In the genomic region with DNA sequence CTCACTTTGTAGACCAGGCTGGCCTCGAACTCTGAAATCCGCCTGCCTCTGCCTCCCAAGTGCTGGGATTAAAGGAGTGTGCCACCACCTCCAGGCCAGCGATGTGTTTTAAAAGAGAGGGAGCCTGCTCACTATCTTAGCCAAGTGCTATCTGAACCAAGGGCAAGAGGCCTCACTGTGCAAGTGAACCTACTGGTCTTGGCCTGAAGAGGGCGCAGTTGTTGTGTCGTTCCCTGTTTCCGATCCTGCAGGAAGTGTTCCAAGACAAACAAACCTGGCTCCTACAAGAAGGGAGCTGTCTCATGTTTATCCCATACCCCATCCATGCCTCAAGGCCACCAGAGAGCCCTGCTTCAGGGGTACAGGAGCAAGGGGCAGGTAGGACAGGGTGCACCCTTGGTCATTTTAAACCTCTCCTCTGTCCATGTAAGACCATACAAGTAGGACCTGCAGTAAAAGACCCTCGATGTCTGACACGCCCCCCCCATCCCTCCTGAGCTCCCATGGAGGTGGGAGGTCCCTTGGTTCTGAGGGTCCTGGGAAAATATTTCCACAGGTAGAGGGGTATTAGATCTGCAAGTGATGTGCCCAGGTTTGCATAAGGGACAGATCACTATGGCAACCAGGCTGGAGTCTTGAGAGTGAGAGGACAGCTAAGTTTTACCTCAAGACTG, we compare ENCODE assay signal across 12 mouse cellular contexts. TPM values are rescaled to one million over a fixed set of nuclear protein-coding genes. Genes with fewer than 3 reads are reported as not detected.
DNase-seq lines count a peak whose midpoint lies in the region; ATAC-seq and TF ChIP-seq lines count a peak whose summit lies in the region.
"Not testable (repeated sequence)": the region's sequence is repeated elsewhere in the genome, so short reads cannot be mapped to it uniquely, and the experiment has no call there.
"Had no signal": no experiment of that assay in that cellular context is flagged by ENCODE, and none has a peak within 500 bp of the region (broad histone marks: within the 10 kb centered on the region; RNA-seq: fewer than 3 reads in every experiment).

No protein-coding gene starts in this region.

- intact Hi-C loops in gastrocnemius, postnatal 14 days (cut with DNase I; ENCODE audit: low total_unique reads) = not testable (repeated sequence)

- H3K9ac ChIP-seq in limb, embryonic 14.5 days (ENCODE audit: low read depth, low read length, severe bottlenecking) = not testable (repeated sequence)

- H3K9me3 ChIP-seq in limb, embryonic 14.5 days (ENCODE audit: control insufficient read depth, low read length) = not testable (repeated sequence)

- peak; percentile 31 for DNase-seq in ZHBTc4 (ENCODE audit: low read depth, low spot score)
- peak; percentile 11 to 36 for DNase-seq in cerebellum, postnatal 14 days
- peak; percentile 26 for DNase-seq in gastrocnemius, postnatal 14 days
- peak; percentile 41 for DNase-seq in kidney, adult 11 months
- DNase-seq in limb, embryonic 14.5 days (ENCODE audit: low spot score) = peak; percentile 0
- peak; percentile 3 for DNase-seq in neural tube, embryonic 10.5 days (ENCODE audit: extremely low spot score, low spot score)
- peak; percentile 27 to 28 for DNase-seq in thymus, adult 18-20 months

- not testable (repeated sequence) for H3K36me3 ChIP-seq in limb, embryonic 14.5 days (ENCODE audit: control insufficient read depth, insufficient read depth, low read length)

- H3K27ac ChIP-seq in limb, embryonic 14.5 days (replicated peaks; ENCODE audit: low read depth, low read length) = not testable (repeated sequence)

- ATAC-seq in limb, embryonic 14.5 days (ENCODE audit: low FRiP score, low read depth) = not testable (repeated sequence)

- not testable (repeated sequence) for H3K4me1 ChIP-seq in limb, embryonic 14.5 days (ENCODE audit: control insufficient read depth, insufficient read depth, low read length)

- H3K4me3 ChIP-seq in limb, embryonic 14.5 days (replicated peaks; ENCODE audit: low read length) = not testable (repeated sequence)

- 82% methylated on average over 2 of the region's 8 CpGs for WGBS in limb, embryonic 14.5 days

- not testable (repeated sequence) for H3K4me2 ChIP-seq in limb, embryonic 14.5 days (replicated peaks; ENCODE audit: low read depth, low read length, severe bottlenecking)

- TF ChIP-seq POLR2A in limb, embryonic 14.5 days (IDR thresholded peaks at IDR 0.05; ENCODE audit: borderline replicate concordance, extremely low read depth, insufficient read depth, insufficient read length) = not testable (repeated sequence)

- not testable (repeated sequence) for H3K27me3 ChIP-seq in limb, embryonic 14.5 days (ENCODE audit: control insufficient read depth, insufficient read depth, low read length)

RNA-seq across cellular contexts. Expression of a gene that starts 24.2 kb away (rescaled TPM):
- total RNA-seq in gastrocnemius, postnatal 14 days (2021) = under 1 TPM in 1 of 2 experiments, not detected in 1; 0.16 TPM
- 0.09 and 0.14 TPM in 2 replicates for polyA plus RNA-seq in limb, embryonic 14.5 days (2012; rRNA removed)
- not detected in 2 replicates for polyA plus RNA-seq in limb, embryonic 14.5 days (2014; fragmentation: Nextera tagmentation; extraction: Ambion mirVana)
- polyA plus RNA-seq: embryonic facial prominence, embryonic 11.5 days; forebrain, embryonic 13.5 days; limb, embryonic 15.5 days; macrophage; spleen, adult 2 months had no signal
